Mouse (Mus musculus) spleen, adult 2 months (tissue): Measurements from ENCODE around the gene Yod1.

Experiments used
- CTCF ChIP-seq: fragments of 200-500 bp; IDR thresholded peaks from 2 replicates; pipeline ENCODE4 v1.5.1; 2011; ENCODE audit warnings: mild to moderate bottlenecking, inconsistent platforms; ENCODE audit not compliant: insufficient read depth, insufficient read length, insufficient replicate concordance; ENCODE audit errors: extremely low read depth
- POLR2A ChIP-seq: fragments of 200-500 bp; IDR thresholded peaks from 2 replicates; pipeline ENCODE4 v1.6.1; 2011; ENCODE audit warnings: low read depth, low read length, inconsistent platforms

DNA sequence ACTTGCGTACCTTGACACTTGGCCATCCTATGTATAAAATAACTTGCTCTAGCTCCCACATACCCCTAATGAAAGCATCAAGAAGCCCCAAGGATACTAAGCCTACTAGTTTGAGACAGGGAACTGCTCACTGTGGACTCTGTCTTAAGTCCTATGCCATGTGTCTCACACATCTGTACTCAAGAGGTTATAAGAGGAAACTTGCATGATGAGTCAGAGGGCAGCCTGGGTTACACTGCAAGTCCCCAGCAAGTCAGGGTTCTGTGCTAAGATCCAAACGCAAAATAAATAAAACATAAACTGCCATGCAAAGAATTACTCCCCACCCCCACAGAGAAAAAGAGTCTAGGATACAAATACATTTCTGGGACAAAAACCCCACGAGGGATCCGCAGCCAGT lies 3.1 kb upstream of the Yod1 start:
- no peak for TF ChIP-seq POLR2A
- TF ChIP-seq CTCF = no peak
